Mouse (Mus musculus): Measurements from ENCODE around the gene Anapc15.

DNA sequence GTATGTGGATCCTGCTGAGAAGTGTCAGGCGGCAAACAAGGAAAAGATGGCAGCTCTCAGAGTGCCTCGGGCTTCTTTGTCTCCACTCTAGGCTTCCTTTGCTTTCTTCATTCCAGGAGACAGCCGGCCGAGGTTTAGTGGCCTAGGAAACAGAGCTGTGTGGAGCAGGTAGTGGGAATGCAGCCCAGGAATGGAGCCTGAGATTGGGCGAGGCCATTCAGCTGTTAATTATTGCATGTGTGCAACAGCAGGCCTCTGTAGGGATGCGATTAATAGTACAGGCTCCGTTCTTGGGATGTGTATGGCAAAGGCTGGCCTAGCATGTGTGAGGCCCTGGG is 5.6 kb downstream of the Anapc15 start:
- TF ChIP-seq CTCF (IDR thresholded peaks at IDR 0.05; ENCODE audit: control insufficient read depth, insufficient read depth, low read length) (no peak), POLR2A (IDR thresholded peaks at IDR 0.05; ENCODE audit: borderline replicate concordance, control insufficient read depth, low read depth, low read length) (no peak)
